Comparison of ENCODE assay signal across 18 mouse cellular contexts in genomic region chr12:8864830-8865229, GRCm38 (mm10). TPM values are rescaled to one million over a fixed set of nuclear protein-coding genes. Genes with fewer than 3 reads are reported as not detected.
DNase-seq lines count a peak whose midpoint lies in the region; ATAC-seq and TF ChIP-seq lines count a peak whose summit lies in the region.
"Had no signal": no experiment of that assay in that cellular context is flagged by ENCODE, and none has a peak within 500 bp of the region (broad histone marks: within the 10 kb centered on the region; RNA-seq: fewer than 3 reads in every experiment).

No protein-coding gene starts in this region.

- no peak for DNase-seq in lung, postnatal 0 days (ENCODE audit: low spot score)
- DNase-seq in lung, postnatal 14 days: no peak
- DNase-seq in adrenal gland, postnatal 14 days: peak; percentile 40
- DNase-seq in layer of hippocampus, postnatal 36 days: no peak
- DNase-seq in gastrocnemius, adult 8-10 months (ENCODE audit: low spot score in 2 of 2): no peak
- DNase-seq: cerebellum, adult 11-12 months; kidney, postnatal 10 days; retina, postnatal 1 day; spleen, adult 18-20 months had no signal

- 51% methylated on average over 3 of the region's 3 CpGs for WGBS in lung, postnatal 0 days
- 23% methylated on average over 3 of the region's 3 CpGs for WGBS in intestine, embryonic 15.5 days
- 17% methylated on average over 3 of the region's 3 CpGs for WGBS in small intestine, adult 2 months

- no peaks in the 10 kb centered on the region for H3K9me3 ChIP-seq in lung, postnatal 0 days (ENCODE audit: low read length)
- H3K9me3 ChIP-seq in intestine, embryonic 15.5 days: no peaks in the 10 kb centered on the region
- H3K9me3 ChIP-seq: forebrain, embryonic 10.5 days; heart, embryonic 15.5 days; limb, embryonic 15.5 days; lung, embryonic 15.5 days; midbrain, embryonic 15.5 days had no signal

- TF ChIP-seq CTCF in lung, postnatal 0 days (IDR thresholded peaks at IDR 0.05): no peak
- no peak for TF ChIP-seq CTCF in small intestine, adult 2 months (IDR thresholded peaks at IDR 0.05; ENCODE audit: extremely low read depth, insufficient read length, insufficient replicate concordance, low read depth, low read length)

- no peak overlapping the region for H3K27ac ChIP-seq in lung, postnatal 0 days (ENCODE audit: low read length)
- peak overlapping the region; percentile 80 for H3K27ac ChIP-seq in intestine, embryonic 15.5 days
- peak overlapping the region; percentile 81 for H3K27ac ChIP-seq in small intestine, adult 2 months (ENCODE audit: insufficient read depth, low read depth, low read length)
- H3K27ac ChIP-seq: forebrain, embryonic 10.5 days; heart, embryonic 15.5 days; limb, embryonic 15.5 days; lung, embryonic 15.5 days; midbrain, embryonic 15.5 days had no signal

- no peaks in the 10 kb centered on the region for H3K4me1 ChIP-seq in lung, postnatal 0 days (ENCODE audit: insufficient read depth, low read depth, low read length)
- peaks cover 38% of the 10 kb centered on the region for H3K4me1 ChIP-seq in intestine, embryonic 15.5 days (replicated peaks)
- H3K4me1 ChIP-seq in small intestine, adult 2 months (ENCODE audit: control insufficient read depth, insufficient read depth, insufficient read length, low read length): peaks cover 51% of the 10 kb centered on the region
- H3K4me1 ChIP-seq: lung, embryonic 15.5 days; midbrain, embryonic 15.5 days had no signal

- H3K9ac ChIP-seq in lung, postnatal 0 days (replicated peaks; ENCODE audit: low read depth): no peak overlapping the region
- H3K9ac ChIP-seq in intestine, embryonic 15.5 days: no peak overlapping the region
- H3K9ac ChIP-seq: heart, embryonic 15.5 days; limb, embryonic 15.5 days; lung, embryonic 15.5 days; midbrain, embryonic 15.5 days had no signal

- peak; percentile 21; the same call in 1 of the 2 replicates for ATAC-seq in lung, postnatal 0 days
- ATAC-seq in intestine, embryonic 15.5 days: peak; percentile 24; the same call in 1 of the 2 replicates
- ATAC-seq: activated CD4-positive, CD25-positive, alpha-beta regulatory T cell, adult 4 months; hindbrain, embryonic 16.5 days; midbrain, embryonic 15.5 days had no signal

- no peaks in the 10 kb centered on the region for H3K27me3 ChIP-seq in lung, postnatal 0 days (replicated peaks; ENCODE audit: insufficient read depth, low read length)
- no peaks in the 10 kb centered on the region for H3K27me3 ChIP-seq in intestine, embryonic 15.5 days (replicated peaks)
- no peaks in the 10 kb centered on the region for H3K27me3 ChIP-seq in small intestine, adult 2 months (ENCODE audit: control insufficient read depth, insufficient read depth, low read length)
- H3K27me3 ChIP-seq: limb, embryonic 15.5 days; lung, embryonic 15.5 days; midbrain, embryonic 15.5 days had no signal

- no peak overlapping the region for H3K4me3 ChIP-seq in lung, postnatal 0 days (ENCODE audit: low read depth, low read length)
- no peak overlapping the region for H3K4me3 ChIP-seq in intestine, embryonic 15.5 days (replicated peaks)
- H3K4me3 ChIP-seq in small intestine, adult 2 months (ENCODE audit: low read depth, low read length): no peak overlapping the region
- H3K4me3 ChIP-seq: forebrain, embryonic 10.5 days; heart, embryonic 15.5 days; limb, embryonic 15.5 days; lung, embryonic 15.5 days; midbrain, embryonic 15.5 days had no signal

- no peaks in the 10 kb centered on the region for H3K36me3 ChIP-seq in lung, postnatal 0 days (ENCODE audit: insufficient read depth, low read length)
- no peaks in the 10 kb centered on the region for H3K36me3 ChIP-seq in intestine, embryonic 15.5 days
- H3K36me3 ChIP-seq in small intestine, adult 2 months (ENCODE audit: control insufficient read depth, insufficient read depth, low read length): no peaks in the 10 kb centered on the region
- H3K36me3 ChIP-seq: forebrain, embryonic 10.5 days; heart, embryonic 15.5 days; limb, embryonic 15.5 days; lung, embryonic 15.5 days; midbrain, embryonic 15.5 days had no signal

- no peak for TF ChIP-seq EP300 in lung, postnatal 0 days (IDR thresholded peaks at IDR 0.05)

- no peak overlapping the region for H3K4me2 ChIP-seq in lung, postnatal 0 days (replicated peaks; ENCODE audit: low read depth, low read length)
- peak overlapping the region; percentile 22; the same call in 1 of the 2 replicates for H3K4me2 ChIP-seq in intestine, embryonic 15.5 days (replicated peaks)
- H3K4me2 ChIP-seq: heart, embryonic 15.5 days; limb, embryonic 15.5 days; lung, embryonic 15.5 days; midbrain, embryonic 15.5 days had no signal

- no peak for TF ChIP-seq POLR2A in small intestine, adult 2 months (IDR thresholded peaks at IDR 0.05; ENCODE audit: low read depth, low read length)

RNA-seq across cellular contexts. Expression of gene Laptm4a, which starts 56.6 kb away (rescaled TPM):
- polyA plus RNA-seq in lung, postnatal 0 days (2015; fragmentation: Nextera tagmentation; extraction: Ambion mirVana): 467 and 484 TPM in 2 replicates
- total RNA-seq in adrenal gland, postnatal 14 days (2021): 378 and 379 TPM in 2 replicates
- polyA plus RNA-seq in intestine, embryonic 15.5 days (2015; fragmentation: Nextera tagmentation; extraction: Ambion mirVana): 249 and 294 TPM in 2 replicates
- 49.6 and 72.5 TPM in 2 replicates for polyA plus RNA-seq in small intestine, adult 2 months (2012; rRNA removed)
- 100 to 1,000 TPM; 211 to 225 TPM for total RNA-seq in layer of hippocampus, postnatal 36 days (2021)
- total RNA-seq in gastrocnemius, adult 8-10 months (2022): 100 to 1,000 TPM; 221 to 236 (median 226) TPM
